Mouse (Mus musculus) heart, postnatal 0 days (tissue): ENCODE data around the gene Abca13.

ENCODE experiments used
- CTCF ChIP-seq: IDR thresholded peaks from 2 replicates; pipeline ENCODE4 v1.5.1; 2016; ENCODE audit warnings: antibody characterized with exemption, control low read depth, low read depth
- EP300 ChIP-seq: IDR thresholded peaks from 2 replicates; pipeline ENCODE4 v1.6.1; 2016; ENCODE audit warnings: antibody characterized with exemption, low read depth

DNA sequence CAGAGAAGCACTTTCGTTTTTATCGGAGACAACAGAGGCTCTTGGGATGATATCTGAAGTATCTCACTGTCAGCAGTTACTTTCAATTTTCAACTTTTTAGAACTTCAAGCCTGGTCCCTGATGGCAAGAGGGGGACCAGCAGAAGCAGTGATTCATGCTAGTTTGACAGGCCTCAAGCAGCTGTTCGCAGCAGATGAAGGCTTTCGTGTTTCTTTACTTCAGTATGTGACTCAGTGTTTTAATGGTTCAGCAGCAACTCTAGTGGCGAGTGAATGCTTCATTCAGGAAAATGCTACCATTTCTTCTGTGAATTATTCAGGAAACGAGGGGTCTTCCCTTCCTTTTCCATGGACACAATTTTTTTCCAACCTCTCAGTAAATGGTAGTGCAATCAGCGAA lies 99.4 kb downstream of the Abca13 start:
- no peak for TF ChIP-seq EP300
- TF ChIP-seq CTCF: no peak
